Mouse (Mus musculus) liver, embryonic 15.5 days (tissue): ENCODE data around the gene Osgepl1. TPM values are rescaled to one million over a fixed set of nuclear protein-coding genes. Genes with fewer than 3 reads are reported as not detected.
"Not testable (repeated sequence)": the region's sequence is repeated elsewhere in the genome, so short reads cannot be mapped to it uniquely, and the experiment has no call there.

Experiments used
- ATAC-seq: fragments of 200-750 bp; cut with Nextera tagmentation; 2 replicates; pipeline ENCODE4 v1.8.0; 2017; ENCODE audit warnings: moderate number of reproducible peaks, mild to moderate bottlenecking, moderate library complexity; ENCODE audit not compliant: insufficient read depth
- H3K27ac ChIP-seq: fragments of 300-500 bp; sonication (generic); replicated peaks from 2 replicates; pipeline ENCODE4 v1.5.1; 2015; ENCODE audit warnings: mild to moderate bottlenecking, inconsistent platforms
- H3K27me3 ChIP-seq: fragments of 300-500 bp; sonication (generic); 2 replicates; pipeline ENCODE4 v1.6.1; 2015; ENCODE audit warnings: mild to moderate bottlenecking, inconsistent platforms
- H3K36me3 ChIP-seq: fragments of 300-500 bp; sonication (generic); replicated peaks from 2 replicates; pipeline ENCODE4 v1.6.1; 2015; ENCODE audit warnings: moderate library complexity, mild to moderate bottlenecking, inconsistent platforms
- H3K4me1 ChIP-seq: fragments of 300-500 bp; sonication (generic); replicated peaks from 2 replicates; pipeline ENCODE4 v1.6.1; 2015; ENCODE audit warnings: inconsistent platforms
- H3K4me2 ChIP-seq: fragments of 300-500 bp; sonication (generic); 2 replicates; pipeline ENCODE4 v1.6.1; 2015; ENCODE audit warnings: moderate library complexity, mild to moderate bottlenecking, inconsistent platforms
- H3K4me3 ChIP-seq: fragments of 300-500 bp; sonication (generic); replicated peaks from 2 replicates; pipeline ENCODE4 v1.5.1; 2015; ENCODE audit warnings: mild to moderate bottlenecking, inconsistent platforms
- H3K9ac ChIP-seq: fragments of 300-500 bp; sonication (generic); 2 replicates; pipeline ENCODE4 v1.6.1; 2015; ENCODE audit warnings: moderate library complexity, mild to moderate bottlenecking, inconsistent platforms
- H3K9me3 ChIP-seq: fragments of 300-500 bp; sonication (generic); replicated peaks from 2 replicates; pipeline ENCODE4 v1.6.1; 2016; ENCODE audit warnings: inconsistent platforms
- WGBS: fragments of 180-500 bp; shearing (Covaris S2); methylation state at CpG from one replicate; pipeline ENCODE4 v1.1.7; 2015; ENCODE audit warnings: mixed read lengths; ENCODE audit not compliant: insufficient replicate concordance; 5-methylcytosine and 5-hydroxymethylcytosine counted together
- polyA plus RNA-seq: library from polyadenylated mRNA; unstranded; fragments of >200 nt; fragmentation: Nextera tagmentation; extraction: Ambion mirVana; gene quantifications from 2 replicates; pipeline ENCODE4 v1.2.1, GENCODE M21; 2015

Osgepl1 gene
- 20.7 and 21.6 TPM in 2 replicates for polyA plus RNA-seq

GRCm38 (mm10) chr1:53312989-53313967 lies at the start of gene Osgepl1:
Gene Osgepl1 (plus strand): TSS chr1:53313624.
- peaks cover 10% of the 10 kb centered on the region; the same call in 1 of the 2 replicates for H3K4me1 ChIP-seq
- H3K4me2 ChIP-seq, result peak within 1 kb of the TSS; percentile 69
- no peaks in the 10 kb centered on the region for H3K27me3 ChIP-seq
- peak within 1 kb of the TSS; percentile 72 for H3K4me3 ChIP-seq
- peak within 1 kb of the TSS; percentile 85 for H3K27ac ChIP-seq
- peak; percentile 96 for ATAC-seq
- peak within 1 kb of the TSS; percentile 75 for H3K9ac ChIP-seq
- H3K36me3 ChIP-seq, result peaks cover 35% of the 10 kb centered on the region
- WGBS, result 2% methylated on average over 27 of the region's 27 CpGs
- no peaks in the 10 kb centered on the region for H3K9me3 ChIP-seq

GRCm38 (mm10) chr1:53264958-53265612 lies 48.3 kb upstream of the Osgepl1 start:
- H3K4me2 ChIP-seq, H3K4me1 ChIP-seq, H3K27ac ChIP-seq, H3K36me3 ChIP-seq, H3K9me3 ChIP-seq, H3K9ac ChIP-seq, H3K27me3 ChIP-seq, H3K4me3 ChIP-seq, ATAC-seq: not testable (repeated sequence)

- WGBS, result 63% methylated on average over 3 of the region's 3 CpGs
- Histone ChIP-seq H3K36me3 (0 out of 2 replicates have a peak, but pooled peaks cover 4% of the 10 kb centered on the region), H3K4me2 (no peak overlapping the region), H3K27ac (no peak overlapping the region), H3K9ac (no peak overlapping the region), H3K4me1 (no peaks in the 10 kb centered on the region), H3K9me3 (no peaks in the 10 kb centered on the region), H3K4me3 (no peak overlapping the region), H3K27me3 (no peaks in the 10 kb centered on the region)
- ATAC-seq, result no peak
Measured at GRCm38 (mm10) chr1:53269901-53270300, 43.5 kb upstream of the Osgepl1 start.

- no peaks in the 10 kb centered on the region for H3K4me1 ChIP-seq
- no peak overlapping the region for H3K27ac ChIP-seq
- H3K4me2 ChIP-seq, result no peak overlapping the region
- H3K27me3 ChIP-seq, result no peaks in the 10 kb centered on the region
- H3K9ac ChIP-seq, result no peak overlapping the region
- ATAC-seq, result no peak
- no peak overlapping the region for H3K4me3 ChIP-seq
- H3K9me3 ChIP-seq, result no peaks in the 10 kb centered on the region
- no peaks in the 10 kb centered on the region for H3K36me3 ChIP-seq
Measured at GRCm38 (mm10) chr1:53272646-53273045, 40.8 kb upstream of the Osgepl1 start.

GRCm38 (mm10) chr1:53291197-53291596 lies 22.2 kb upstream of the Osgepl1 start:
- ATAC-seq, result no peak

GRCm38 (mm10) chr1:53296581-53297383 lies 16.6 kb upstream of the Osgepl1 start, which contains the start of the genes Pms1, Ormdl1 and Gm28778:
Gene Pms1 (minus strand): TSS chr1:53297018.
Gene Ormdl1 (plus strand): TSS chr1:53297095.
Gene Gm28778 (plus strand): TSS chr1:53297111.
- Histone ChIP-seq H3K9me3 (no peaks in the 10 kb centered on the region), H3K4me2 (peak within 1 kb of the TSS; percentile 84), H3K36me3 (peaks cover 8% of the 10 kb centered on the region), H3K27me3 (no peaks in the 10 kb centered on the region), H3K27ac (peak within 1 kb of the TSS; percentile 91), H3K4me1 (peaks cover 14% of the 10 kb centered on the region), H3K9ac (peak within 1 kb of the TSS; percentile 79), H3K4me3 (peak within 1 kb of the TSS; percentile 79)
- WGBS, result under 1% methylated on average over 66 of the region's 66 CpGs
- ATAC-seq, result peak; percentile 100

More at GRCm38 (mm10) chr1:53291197-53291596, 22.2 kb upstream of the Osgepl1 start:
- Histone ChIP-seq H3K27me3 (no peaks in the 10 kb centered on the region), H3K4me2 (no peak overlapping the region), H3K9me3 (no peaks in the 10 kb centered on the region), H3K4me1 (peaks cover 6% of the 10 kb centered on the region), H3K9ac (no peak overlapping the region), H3K4me3 (no peak overlapping the region), H3K27ac (no peak overlapping the region), H3K36me3 (no peaks in the 10 kb centered on the region)
- WGBS, result 79% methylated on average over 3 of the region's 3 CpGs

- H3K9ac ChIP-seq, result no peak overlapping the region
- no peaks in the 10 kb centered on the region for H3K27me3 ChIP-seq
- H3K27ac ChIP-seq, result no peak overlapping the region
- no peak overlapping the region for H3K4me2 ChIP-seq
- no peak overlapping the region for H3K4me3 ChIP-seq
- peaks cover 14% of the 10 kb centered on the region for H3K4me1 ChIP-seq
- no peaks in the 10 kb centered on the region for H3K9me3 ChIP-seq
- peaks cover 22% of the 10 kb centered on the region for H3K36me3 ChIP-seq
- 69% methylated on average over 4 of the region's 4 CpGs for WGBS
- ATAC-seq, result no peak
Measured at GRCm38 (mm10) chr1:53300506-53300905, 12.9 kb upstream of the Osgepl1 start.

- Histone ChIP-seq H3K36me3 (peaks cover 35% of the 10 kb centered on the region), H3K4me2 (no peak overlapping the region), H3K27ac (no peak overlapping the region), H3K27me3 (no peaks in the 10 kb centered on the region), H3K4me1 (peaks cover 17% of the 10 kb centered on the region; the same call in 1 of the 2 replicates), H3K4me3 (no peak overlapping the region), H3K9me3 (no peaks in the 10 kb centered on the region), H3K9ac (no peak overlapping the region)
- no peak; the same call in 1 of the 2 replicates for ATAC-seq
- WGBS, result 73% methylated on average over 4 of the region's 4 CpGs
Measured at GRCm38 (mm10) chr1:53321662-53322344, 8.4 kb downstream of the Osgepl1 start.

GRCm38 (mm10) chr1:53323254-53323653 lies 9.8 kb downstream of the Osgepl1 start:
- no peak overlapping the region for H3K27ac ChIP-seq
- H3K9ac ChIP-seq, result no peak overlapping the region
- H3K4me2 ChIP-seq, result no peak overlapping the region
- WGBS, result 86% methylated on average over 5 of the region's 5 CpGs
- no peaks in the 10 kb centered on the region for H3K9me3 ChIP-seq
- peaks cover 24% of the 10 kb centered on the region for H3K36me3 ChIP-seq
- peaks cover 17% of the 10 kb centered on the region; the same call in 1 of the 2 replicates for H3K4me1 ChIP-seq
- no peak for ATAC-seq
- no peak overlapping the region for H3K4me3 ChIP-seq
- no peaks in the 10 kb centered on the region for H3K27me3 ChIP-seq

GRCm38 (mm10) chr1:53324277-53324676 lies 10.9 kb downstream of the Osgepl1 start:
- no peaks in the 10 kb centered on the region for H3K9me3 ChIP-seq
- no peak overlapping the region for H3K4me2 ChIP-seq
- ATAC-seq, result no peak
- 86% methylated on average over 1 of the region's 1 CpGs for WGBS
- peaks cover 18% of the 10 kb centered on the region for H3K36me3 ChIP-seq
- peaks cover 17% of the 10 kb centered on the region; the same call in 1 of the 2 replicates for H3K4me1 ChIP-seq
- H3K27me3 ChIP-seq, result no peaks in the 10 kb centered on the region
- no peak overlapping the region for H3K9ac ChIP-seq
- H3K27ac ChIP-seq, result no peak overlapping the region
- no peak overlapping the region for H3K4me3 ChIP-seq
